Mouse (Mus musculus): ENCODE results near the gene Cdh15.

- TF ChIP-seq GATA1 (IDR thresholded peaks at IDR 0.05; ENCODE audit: low read length), result no peak
- no peak for TF ChIP-seq TAL1 (IDR thresholded peaks at IDR 0.05; ENCODE audit: low read length)
Observed at GRCm38 (mm10) chr8:122836696-122837095, 11.1 kb upstream of the Cdh15 start.

Measured in erythroblast, embryonic 14.5 days (primary cell).